Mouse (Mus musculus) heart, adult 8-10 months (tissue): ENCODE data around the gene Kcnj9. TPM values are rescaled to one million over a fixed set of nuclear protein-coding genes. Genes with fewer than 3 reads are reported as not detected.

Experiments used
- DNase-seq: peaks from one replicate; pipeline ENCODE4 v3.0.0; 2022; ENCODE audit warnings: low spot score
- total RNA-seq, 4 experiments: library from RNA; stranded (reverse); gene quantifications; 2 replicates each; pipeline ENCODE4 v1.2.4; 2022

Kcnj9 gene
- total RNA-seq, 4 experiments from 2014 or later: not detected

GRCm38 (mm10) chr1:172333512-172333911, 4.4 kb upstream of the Kcnj9 start:
- DNase-seq: no peak

- no peak for DNase-seq
These were observed 3.8 kb upstream of the Kcnj9 start for GRCm38 (mm10) chr1:172332925-172333324.

GRCm38 (mm10) chr1:172331422-172331947, 2.4 kb upstream of the Kcnj9 start:
- no peak for DNase-seq

- no peak for DNase-seq
These were observed 498 bp upstream of the Kcnj9 start for GRCm38 (mm10) chr1:172329616-172330015.

DNA sequence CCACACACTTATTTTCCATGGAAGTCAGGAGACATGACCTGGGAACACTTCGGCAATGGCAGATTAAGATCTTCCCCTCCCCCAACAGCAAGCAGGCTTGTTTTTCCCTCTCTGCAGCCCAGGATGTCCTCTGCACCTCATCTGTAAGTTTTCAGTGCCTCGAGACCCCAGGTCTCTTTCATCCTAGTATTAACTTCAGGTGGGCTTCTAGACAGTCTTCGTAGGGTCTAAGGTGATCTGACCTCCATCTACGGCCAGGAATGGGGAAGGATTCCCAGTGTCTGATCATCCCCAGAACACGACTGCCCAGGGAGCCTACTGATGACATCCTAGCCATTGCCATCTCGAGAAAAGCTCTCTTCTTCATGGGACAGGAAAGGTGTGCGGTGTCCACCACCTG, 657 bp downstream of the Kcnj9 start:
- no peak for DNase-seq

DNA sequence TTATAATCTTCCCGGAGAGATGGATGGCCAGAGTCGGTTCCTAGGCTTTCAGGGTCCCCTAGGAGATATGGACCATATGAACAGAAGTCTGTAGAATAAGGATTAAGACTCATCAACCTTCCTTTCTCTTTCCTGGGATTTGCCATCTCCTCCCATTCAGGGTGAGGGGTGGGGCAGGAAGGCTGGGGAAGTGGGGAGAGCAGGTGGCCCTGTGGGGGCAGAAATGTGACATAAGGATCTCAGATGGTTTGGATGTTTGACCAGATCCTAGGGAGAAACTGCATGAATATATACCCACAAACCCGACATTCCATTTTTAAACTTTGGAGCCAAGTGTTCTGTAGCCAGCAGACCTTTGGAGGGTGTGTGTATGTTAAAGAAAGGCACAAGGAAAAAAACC, 1.1 kb downstream of the Kcnj9 start:
- DNase-seq: no peak

DNA sequence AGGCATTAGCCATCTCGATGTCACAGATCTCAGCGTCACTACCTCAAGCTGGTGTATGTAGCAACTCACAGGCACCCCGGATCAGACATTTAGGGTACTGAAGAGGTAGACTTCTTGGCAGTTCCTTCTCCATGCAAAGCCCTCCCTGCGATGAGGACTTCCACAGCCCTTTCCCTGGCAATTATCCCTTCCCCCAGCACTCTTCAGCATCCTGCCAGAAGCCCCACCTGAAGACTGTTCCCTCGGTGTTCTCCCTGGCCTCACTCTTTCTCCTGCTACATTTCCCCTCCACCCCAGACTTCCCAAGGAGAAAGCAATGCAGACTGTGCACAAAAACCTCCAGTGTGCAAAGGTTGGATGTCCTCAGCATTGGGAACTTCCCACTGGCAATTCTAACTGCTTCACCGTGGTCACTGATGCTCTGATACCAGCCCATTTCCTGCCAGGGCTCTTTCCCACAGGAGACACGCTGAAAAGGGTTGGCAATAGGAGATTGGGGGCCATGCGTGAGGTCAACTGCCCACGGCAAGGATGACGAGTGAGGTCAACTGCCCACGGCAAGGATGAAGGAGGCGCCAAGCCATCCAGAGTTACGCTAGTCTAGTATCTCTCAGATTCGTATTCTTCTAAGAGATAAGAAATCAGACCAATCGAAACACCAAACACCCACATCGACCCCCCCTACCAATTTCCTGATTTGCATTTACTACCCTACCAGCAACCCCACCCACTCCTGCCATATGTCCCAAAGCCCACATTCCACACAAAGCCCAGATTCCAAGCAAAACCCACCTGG, 1.7 kb downstream of the Kcnj9 start:
- no peak for DNase-seq

GRCm38 (mm10) chr1:172326684-172327083, 2.4 kb downstream of the Kcnj9 start:
- no peak for DNase-seq

DNA sequence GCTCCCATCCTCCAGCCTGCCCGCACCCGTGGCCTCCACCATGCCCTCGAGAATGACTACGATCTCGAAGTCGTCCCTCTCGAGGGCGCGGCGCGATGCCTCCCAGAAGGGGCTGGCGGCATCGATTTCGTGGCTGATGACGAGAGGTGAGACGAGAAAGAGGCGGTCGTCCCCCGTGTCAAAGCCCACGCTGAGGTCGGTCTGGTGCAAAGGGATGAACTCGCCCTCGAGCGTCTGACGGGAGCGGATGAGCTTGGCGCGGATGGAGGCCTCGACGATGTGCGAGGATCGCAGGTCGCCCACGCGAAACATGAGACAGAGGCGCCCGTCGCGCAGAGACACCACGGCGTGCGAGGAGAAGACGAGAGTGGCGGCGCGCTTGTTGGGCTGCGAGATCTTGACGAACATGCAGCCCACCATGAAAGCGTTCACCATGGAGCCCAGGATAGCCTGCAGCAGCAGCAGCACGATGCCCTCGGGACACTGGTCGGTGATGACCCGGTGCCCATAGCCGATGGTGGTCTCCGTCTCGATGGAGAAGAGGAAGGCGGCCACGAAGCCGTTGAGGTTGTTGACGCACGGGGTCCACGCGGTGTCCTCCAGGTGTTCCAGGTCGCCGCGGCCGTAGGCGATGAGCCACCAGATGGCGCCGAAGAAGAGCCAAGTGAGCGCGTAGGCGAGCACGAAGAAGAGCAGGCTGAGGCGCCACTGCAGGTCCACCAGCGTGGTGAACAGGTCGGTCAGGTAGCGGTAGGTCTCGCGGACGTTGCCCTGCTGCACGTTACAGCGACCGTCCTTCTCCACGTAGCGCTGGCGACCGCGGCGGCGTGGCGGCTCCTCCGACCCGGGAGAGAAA, 3.2 kb downstream of the Kcnj9 start:
- no peak for DNase-seq

DNA sequence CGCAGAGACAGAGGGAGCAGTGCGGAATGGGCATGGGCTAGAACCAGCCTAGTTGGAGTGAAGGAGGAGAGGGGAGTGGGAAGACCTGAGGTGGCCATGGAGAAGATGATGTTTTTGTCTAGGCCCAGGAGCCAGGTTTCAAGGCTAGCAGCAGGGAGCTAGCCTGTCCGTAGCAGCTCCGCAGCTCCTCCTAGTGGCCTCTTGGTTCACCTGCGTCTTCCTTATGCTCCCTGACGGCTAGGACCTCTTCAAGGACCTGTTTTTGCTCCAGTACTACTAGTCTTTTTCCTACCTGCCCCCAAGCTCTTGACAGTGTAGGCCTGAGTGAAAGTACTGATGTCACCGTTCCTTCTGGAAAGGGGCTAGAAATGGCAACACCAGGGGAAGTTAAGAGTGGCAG, 4.4 kb downstream of the Kcnj9 start:
- peak; percentile 54 for DNase-seq

GRCm38 (mm10) chr1:172323801-172324359, 5.2 kb downstream of the Kcnj9 start:
- no peak for DNase-seq

- DNase-seq: no peak
These were observed 5.8 kb downstream of the Kcnj9 start for GRCm38 (mm10) chr1:172323298-172323697.

- no peak for DNase-seq
These were observed 6.4 kb downstream of the Kcnj9 start for GRCm38 (mm10) chr1:172322725-172323124.

DNA sequence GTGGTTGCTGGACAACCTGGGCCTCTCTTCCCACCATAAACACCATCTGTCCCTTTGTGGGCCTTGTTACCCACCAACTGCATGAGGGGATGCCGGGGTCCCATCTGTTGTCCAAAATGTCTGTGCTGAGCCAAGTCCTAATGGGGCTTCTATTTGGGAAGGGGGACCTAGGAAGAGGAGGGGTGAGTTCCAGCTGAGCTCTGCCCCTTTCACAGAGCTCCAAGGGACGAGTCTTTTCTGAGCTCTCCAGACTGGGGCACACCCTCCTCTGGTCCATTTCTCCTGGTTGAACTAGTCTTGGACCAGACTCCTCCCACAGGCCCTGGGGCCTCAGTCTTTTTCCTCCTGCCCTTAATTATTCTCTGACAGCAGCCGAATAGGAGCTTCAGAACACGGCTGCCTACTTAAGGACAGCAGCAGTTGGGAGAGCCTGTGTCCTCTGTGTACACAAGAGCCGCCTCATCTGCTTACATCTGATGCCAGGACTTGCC, 9.2 kb downstream of the Kcnj9 start:
- no peak for DNase-seq

- no peak for DNase-seq
These were observed 9.8 kb downstream of the Kcnj9 start for GRCm38 (mm10) chr1:172319346-172319745.

- no peak for DNase-seq
These were observed 10.6 kb downstream of the Kcnj9 start for GRCm38 (mm10) chr1:172318424-172319035.

DNA sequence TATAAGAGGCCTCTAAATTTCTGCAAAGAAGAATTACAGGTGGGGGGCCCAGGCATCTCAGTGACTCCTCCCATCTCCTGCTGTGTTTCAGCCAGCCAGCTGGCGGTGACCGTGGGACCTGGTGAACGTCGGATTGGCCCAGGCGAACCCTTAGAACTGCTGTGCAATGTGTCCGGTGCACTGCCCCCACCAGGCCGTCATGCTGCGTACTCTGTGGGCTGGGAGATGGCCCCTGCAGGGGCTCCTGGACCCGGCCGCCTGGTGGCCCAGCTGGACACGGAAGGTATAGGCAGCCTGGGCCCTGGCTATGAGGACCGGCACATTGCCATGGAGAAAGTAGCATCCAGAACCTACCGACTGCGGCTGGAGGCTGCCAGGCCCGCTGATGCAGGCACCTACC, 11.2 kb downstream of the Kcnj9 start:
- no peak for DNase-seq

GRCm38 (mm10) chr1:172317431-172317830, 11.7 kb downstream of the Kcnj9 start:
- DNase-seq: no peak

DNA sequence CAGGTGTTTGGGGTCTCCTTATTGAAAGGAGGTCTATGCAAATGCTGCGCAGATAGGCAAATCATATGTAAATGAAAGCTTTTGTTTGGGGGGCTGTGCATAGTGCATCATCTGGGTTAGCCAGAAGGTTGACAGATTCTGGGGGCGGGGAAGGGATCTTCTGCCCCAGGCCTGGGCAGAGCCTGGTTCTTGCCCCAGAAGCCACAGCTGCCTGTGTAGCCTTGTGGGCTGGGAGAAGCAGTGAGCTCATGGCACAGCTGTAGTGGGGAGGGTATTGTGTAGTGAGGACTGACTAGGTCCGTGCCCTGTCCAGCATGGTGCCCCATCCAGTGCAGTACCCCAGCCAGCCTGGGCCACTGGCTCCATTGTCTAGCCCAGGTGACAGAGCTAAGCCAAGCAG, 14.2 kb downstream of the Kcnj9 start:
- DNase-seq: no peak

GRCm38 (mm10) chr1:172313613-172314411, 15.3 kb downstream of the Kcnj9 start:
- DNase-seq: no peak
